Mouse (Mus musculus): ENCODE results near the gene Nkx1-1.

Nkx1-1 gene

DNA sequence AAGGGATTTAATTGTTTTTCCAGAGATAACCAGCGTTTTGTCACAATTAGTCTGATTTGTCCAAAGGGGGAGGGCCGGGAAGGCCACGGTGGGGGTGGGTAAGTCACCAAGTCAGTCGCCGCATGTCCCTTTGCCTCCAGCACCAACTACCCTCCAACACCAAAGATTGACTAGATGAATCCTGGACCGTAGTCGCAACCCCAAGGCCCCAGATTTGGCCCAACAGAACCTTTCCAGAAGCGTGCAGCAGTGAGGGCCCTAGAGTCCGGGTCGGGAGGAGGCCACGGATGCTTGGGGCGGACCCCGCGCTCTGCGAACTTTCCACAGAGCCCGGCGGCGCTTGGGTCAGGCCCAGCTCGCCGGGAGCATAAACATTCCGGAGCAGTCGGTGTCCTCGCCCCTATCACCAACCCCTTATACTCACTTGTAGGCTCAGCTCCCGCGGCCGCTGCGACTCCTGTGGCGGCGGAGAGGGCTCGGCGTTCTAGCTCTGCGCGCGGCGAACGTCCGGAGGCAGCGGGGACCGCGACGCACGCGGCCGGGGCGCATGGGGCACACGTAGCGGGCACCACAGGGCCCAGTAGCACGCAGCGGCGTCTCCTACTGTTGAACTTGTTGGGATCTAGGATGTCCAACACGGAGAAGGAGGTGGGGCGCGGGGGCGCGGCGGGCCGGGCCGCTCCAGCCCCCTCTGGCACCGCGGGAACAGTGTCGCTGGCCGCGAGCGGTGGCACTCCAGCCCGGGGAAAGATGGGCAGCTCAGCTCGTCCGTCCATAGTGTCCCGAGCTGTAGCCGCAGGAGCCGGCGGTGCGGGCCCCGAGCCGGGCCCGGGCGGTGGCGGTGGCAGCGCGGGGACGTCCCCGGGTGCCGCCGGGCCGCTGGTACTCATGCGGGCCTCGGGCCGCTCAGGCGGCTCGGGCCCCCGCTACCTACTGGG, at the start of gene Nkx1-1:
Gene Nkx1-1 (minus strand): TSS at position 776 of the 938 bp plus-strand sequence.
- no peak for DNase-seq (ENCODE audit: low spot score)

DNA sequence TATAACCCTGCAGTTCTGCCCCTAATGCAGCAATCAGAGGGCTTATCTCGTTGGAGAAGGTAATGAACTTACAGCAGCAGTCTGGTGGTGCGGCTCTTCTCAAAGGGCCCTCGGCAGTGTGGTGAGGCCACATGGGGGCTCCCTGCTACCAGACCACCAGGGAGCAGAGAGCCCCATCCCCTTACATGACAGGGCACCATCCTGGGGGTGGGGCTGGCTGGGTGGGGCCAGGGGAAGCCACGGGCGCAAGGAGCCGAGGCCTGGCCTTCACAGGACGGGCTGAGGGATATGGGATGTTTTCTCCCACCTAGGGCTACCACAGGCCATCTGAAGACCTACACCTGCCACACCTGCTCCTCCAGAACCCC, 47.5 kb upstream of the Nkx1-1 start:
- DNase-seq (ENCODE audit: low spot score), result no peak

DNA sequence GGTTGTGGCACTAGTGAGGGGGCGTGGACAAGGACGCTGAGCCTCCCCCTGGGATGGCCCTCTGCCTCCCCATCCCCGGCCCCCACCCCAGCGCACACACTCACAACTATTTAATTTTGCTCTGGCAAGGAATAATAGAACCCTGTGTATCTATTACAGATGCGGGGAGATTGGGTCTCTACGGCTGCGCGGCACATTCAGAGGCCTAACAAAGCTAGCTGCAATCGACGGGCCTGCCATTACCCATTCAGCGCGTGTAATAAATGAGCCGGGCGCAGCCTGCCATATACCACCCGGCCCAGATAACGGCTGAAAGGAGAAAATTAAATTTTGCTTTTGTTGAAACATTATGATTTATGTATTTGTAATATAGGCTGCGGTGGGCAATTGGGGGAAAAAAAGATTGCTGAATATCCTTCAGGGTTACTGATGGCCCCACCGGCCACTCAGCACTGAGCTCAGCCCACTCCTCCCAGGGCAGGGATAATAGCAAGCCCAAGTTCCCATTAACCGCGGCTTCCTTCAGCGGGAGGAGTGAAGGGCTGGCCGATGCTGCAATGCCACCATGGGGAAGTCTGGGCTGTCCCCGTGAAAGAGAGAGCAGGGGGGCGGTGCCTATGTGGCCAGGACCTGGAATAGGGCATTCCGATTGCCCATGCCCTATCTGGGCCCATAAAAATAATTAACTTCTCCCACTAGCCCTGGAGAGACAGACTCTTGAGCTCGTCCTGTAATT, 47.0 kb upstream of the Nkx1-1 start:
- DNase-seq (ENCODE audit: low spot score), result no peak

DNA sequence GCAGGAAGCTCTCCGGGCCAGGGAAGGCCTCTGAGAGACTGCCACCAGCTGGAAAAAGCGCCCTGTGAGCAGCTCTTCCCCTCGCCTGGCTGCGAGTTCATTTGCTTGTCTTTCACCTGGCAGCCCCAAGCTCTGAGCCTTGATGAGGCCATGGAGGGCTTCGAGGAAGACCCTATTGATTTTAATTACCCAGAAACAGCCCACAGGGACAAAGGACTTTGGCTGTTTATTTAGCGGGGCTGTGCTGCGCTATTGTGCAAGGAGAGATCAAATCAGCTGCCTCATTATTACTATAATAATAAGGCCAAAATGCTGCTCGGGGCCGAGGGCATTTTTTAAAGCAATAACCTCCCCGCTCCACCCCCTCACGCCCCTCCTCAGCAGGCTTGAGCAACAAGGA, 31.7 kb upstream of the Nkx1-1 start:
- DNase-seq (ENCODE audit: low spot score), result no peak

DNA sequence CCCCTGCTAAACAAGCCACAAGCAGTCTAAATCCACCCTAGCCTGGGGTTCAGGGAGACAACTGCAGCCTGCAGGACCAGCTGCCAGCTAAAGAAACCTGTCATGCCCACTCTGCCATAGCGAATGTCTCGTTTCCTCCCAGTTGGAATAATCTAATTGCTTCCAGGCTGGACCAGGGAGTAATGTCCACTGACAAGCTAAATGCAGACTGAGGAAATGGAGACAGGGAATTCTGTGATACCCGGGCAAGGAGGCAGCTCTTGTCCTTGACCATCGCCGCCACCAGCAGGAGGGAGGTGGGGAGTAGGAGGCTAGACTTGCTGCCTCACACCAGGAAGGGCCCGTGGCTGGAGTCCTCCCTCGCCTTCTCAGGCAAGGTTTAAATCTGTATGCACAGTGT, 30.6 kb upstream of the Nkx1-1 start:
- no peak for DNase-seq (ENCODE audit: low spot score)

DNA sequence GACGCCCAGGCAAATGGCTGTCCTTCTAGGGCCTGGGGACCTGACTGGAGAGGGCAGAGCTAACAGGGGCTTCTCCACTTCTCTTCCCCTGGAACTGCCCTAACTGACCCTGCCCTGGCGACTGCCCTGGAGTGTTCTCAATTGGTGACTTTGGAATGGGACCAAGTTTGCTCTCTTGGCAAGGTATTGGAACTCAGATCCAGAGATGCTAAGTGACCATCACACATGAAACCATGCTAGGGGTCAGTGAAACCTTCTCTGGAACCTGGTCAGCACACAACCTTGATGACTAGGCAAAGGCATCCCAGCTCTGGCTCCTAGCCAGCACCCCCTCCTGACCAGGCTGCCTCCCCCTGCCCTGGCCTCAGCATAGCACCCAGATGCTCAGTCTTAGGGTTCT, 25.3 kb upstream of the Nkx1-1 start:
- DNase-seq (ENCODE audit: low spot score), result no peak

DNA sequence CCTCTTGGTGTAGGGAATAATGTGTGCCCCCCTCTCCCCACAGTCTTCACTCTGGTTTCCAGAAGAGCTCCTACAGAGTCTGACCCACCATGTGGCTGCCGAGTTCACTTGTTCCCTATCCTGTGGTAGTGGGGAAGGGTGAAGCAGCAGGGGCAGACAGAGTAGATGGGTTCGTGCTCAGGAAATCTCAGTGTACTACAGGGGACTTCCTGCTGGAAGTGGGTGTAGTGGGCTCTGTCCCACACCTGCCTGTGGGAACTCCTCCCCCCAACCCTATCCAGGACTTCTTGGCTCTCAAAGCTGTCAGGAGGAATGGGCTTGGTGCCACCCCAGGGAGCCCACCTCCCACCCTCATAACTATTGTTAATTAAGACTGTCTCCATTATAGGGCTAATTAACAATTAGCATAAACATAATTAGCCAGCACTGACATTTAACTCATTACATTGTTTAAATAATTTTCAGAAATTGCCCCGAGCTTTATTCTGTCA, 24.4 kb upstream of the Nkx1-1 start:
- no peak for DNase-seq (ENCODE audit: low spot score)

DNA sequence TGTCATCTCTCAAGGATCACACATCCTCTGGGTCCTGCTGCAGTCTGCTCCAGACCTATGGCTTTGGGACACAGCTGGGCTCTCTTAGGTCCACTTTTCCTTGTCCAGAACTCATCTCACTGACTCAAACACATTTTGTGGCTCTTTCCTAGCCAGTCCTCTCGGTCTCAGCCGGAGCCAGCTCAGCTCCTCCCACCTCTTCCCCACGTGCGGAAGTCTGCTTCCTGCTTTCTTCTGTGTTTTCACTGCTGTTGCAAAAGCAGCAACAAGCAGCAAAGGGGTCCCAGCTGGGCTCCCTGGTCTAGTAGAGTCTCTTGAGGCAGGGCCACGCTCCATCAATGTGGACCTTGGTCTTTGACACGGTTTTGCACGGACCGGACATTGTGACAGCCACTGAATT, 22.0 kb upstream of the Nkx1-1 start:
- DNase-seq (ENCODE audit: low spot score), result no peak

DNA sequence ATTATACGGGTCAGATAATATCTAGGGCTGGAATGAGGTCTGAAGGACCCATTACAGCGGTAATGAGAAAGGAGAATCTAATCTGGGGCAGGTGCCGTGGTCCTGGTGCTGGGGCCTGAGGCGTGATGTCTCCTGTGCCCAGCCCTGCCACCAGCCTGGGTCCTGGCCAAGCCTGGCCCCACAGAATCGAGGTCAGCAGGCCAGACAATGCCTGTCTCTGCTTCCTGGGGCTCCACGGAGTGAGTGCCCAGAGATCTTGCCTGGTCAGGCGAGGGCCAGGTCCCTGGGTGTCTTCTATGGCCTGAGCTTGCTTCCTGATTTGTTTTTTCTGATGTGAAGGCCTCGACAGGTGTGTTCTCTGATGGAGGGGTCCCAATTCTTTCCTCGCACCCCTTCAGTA, 10.0 kb upstream of the Nkx1-1 start:
- DNase-seq (ENCODE audit: low spot score), result no peak

DNA sequence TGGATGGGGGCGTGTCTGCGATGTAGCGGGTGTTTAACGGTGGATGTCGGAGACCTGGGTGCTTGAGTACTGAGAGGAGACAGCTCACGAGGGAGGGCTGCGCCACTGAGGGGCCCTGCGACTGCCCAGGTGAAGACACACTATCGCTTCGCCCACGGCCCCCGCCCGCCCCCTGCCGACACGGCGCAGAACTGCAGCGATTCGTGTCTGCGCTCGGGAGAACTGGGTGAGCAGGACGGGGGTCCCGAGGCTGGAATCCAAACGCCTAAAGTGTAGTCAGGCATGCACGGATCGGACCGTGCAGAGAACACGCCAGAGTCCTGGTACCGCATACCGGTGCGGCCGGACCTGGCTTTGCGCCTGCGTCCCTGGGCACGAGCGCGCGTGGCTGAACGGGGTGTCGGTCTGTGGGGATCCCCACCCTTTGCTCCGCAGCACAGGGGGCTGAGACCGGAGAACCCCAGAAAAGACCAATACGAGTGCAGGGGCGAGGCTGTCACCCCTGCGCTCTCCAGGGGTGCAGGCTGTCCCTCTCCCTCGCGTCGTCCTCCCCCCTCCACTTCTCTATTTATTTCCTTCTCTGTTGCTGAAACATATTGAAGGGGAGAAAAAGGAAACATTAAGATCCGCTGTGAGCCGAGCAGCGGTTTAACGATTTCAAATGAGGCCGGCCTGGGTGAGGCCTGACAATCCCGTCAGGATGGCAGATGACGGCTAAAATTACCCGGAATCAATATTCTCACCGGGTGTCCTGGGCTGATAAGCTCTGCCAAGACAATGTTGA, 9.3 kb upstream of the Nkx1-1 start:
- DNase-seq (ENCODE audit: low spot score), result no peak

DNA sequence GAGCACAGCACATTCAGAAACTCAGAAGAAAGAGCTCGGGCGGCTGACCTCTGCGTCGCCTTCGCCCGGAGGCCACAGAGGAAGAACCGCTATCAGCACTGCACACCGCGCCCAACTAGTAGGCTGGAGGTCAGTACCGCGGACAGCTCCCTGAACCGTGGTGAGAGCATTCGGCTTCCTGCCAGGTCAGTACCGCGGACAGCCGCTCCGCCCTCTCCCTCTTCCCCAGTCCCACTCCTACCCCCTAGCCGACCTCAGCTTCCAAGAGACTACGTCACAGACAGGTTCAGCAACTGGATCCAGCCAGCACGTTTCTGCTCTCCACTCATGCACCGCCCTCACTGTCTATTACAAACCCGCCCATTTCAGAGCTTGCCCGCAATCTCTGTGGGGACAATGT, 4.4 kb upstream of the Nkx1-1 start:
- peak; percentile 85 for DNase-seq (ENCODE audit: low spot score)

DNA sequence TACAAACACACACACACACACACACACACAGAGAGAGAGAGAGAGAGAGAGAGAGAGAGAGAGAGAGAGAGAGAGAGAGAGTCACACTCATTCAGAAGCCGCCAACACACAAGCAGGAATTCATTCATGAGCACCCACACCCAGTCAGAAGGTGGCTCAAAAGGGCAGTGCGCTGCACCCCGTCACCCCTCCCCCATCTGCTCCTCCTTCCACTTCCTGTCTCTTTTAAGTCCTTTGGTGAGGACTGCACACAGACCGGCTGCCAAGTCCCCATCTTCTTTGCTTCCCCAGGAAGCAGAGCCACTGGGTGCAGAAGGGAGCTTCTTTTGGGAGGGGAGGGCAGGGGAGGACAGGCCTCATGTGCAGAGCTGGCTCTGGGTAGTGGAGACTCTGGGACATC, 2.2 kb upstream of the Nkx1-1 start:
- no peak for DNase-seq (ENCODE audit: low spot score)

DNA sequence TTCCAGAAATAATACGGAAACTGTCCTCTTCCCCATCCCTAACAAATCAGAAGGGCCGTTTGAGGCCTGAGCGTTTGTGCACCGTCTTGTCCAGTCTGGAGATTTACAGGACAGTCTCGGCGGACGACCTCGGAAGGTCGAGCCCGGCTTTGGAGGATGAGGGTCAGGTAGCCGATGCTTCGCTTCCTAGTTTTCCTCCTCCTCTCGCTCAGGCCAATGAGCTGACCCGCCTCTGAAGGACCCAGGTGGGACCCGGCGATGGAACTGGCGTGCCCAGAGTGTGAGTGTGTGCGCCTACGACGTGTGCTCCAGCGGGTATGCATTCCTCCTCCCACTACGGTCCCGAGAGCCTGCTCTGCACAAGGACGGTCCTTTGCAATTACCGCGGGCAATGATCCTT, 1.4 kb upstream of the Nkx1-1 start:
- DNase-seq (ENCODE audit: low spot score), result no peak

DNA sequence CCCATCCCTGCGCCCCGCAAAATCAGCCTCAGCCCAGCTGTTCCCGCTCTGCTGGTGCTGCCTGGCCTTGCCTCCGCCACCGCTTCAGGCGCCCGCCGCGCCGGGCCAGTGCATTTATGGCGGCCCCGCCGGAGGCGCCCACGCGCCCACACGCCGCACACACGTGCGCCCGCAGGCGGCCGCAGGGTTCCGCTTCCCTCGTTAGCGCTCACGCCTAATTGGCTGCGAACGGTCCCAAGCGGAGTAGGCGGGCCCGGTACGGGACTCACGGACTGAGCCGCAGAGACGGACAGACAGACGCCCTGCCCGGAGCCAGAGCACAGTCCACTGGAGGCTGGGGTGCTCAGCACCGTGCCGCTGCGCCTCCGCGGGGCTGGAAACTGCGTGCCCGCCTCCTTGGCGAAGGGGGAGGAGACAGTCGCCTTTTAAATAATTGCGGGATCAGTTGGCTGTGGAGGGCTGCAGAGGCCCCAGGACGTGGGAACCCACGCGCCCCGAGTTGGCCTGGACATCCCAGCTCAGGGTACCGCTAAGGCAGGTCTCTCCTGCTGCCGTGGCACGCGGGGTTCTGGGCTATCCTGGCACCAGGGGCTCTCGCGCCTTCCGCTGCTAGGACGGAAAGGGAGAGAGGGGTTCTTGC, 485 bp upstream of the Nkx1-1 start:
- no peak for DNase-seq (ENCODE audit: low spot score)

DNA sequence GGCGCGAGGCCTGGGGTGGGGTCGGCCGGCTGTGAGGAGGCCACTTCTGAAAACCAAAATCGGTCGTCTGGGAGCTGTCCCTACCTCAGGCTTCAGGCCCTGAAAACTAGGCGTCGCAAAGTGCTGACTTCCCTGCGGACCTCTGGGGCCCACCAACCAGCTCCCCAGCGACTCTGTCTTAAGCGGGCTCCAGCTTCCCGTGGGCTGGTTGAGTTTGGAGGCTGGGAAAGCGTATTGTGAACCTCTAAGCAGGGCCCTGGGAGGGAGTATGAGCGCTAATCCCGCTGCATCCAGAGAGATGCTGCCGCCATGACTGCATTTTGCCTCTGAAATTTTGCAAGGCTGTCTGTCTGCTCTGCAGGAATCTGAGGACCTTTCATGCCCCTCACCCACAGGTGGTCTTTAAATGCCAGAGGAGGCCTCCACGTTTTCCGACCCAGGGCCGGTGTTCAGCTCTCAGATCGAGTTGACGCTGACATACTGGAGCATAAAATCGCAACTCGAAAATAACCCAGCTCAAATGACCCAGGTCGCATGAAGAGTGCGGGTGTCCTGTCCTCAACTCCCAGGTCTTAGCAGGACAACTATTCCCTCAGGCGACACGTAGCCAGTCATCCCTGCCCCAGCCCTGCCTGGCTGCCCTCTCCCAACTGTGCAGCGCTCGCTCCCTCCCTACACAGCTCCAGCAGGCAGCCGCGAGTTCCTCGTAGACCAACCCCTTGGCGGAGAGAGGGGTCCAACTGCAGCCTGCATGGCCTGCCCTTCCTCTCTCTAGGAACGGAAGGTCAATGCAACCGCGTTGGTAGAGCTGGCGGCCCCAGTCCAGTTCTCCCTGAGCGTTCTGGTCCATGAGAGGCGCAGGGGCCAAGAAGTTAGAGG, 1.5 kb downstream of the Nkx1-1 start:
- DNase-seq (ENCODE audit: low spot score), result no peak

DNA sequence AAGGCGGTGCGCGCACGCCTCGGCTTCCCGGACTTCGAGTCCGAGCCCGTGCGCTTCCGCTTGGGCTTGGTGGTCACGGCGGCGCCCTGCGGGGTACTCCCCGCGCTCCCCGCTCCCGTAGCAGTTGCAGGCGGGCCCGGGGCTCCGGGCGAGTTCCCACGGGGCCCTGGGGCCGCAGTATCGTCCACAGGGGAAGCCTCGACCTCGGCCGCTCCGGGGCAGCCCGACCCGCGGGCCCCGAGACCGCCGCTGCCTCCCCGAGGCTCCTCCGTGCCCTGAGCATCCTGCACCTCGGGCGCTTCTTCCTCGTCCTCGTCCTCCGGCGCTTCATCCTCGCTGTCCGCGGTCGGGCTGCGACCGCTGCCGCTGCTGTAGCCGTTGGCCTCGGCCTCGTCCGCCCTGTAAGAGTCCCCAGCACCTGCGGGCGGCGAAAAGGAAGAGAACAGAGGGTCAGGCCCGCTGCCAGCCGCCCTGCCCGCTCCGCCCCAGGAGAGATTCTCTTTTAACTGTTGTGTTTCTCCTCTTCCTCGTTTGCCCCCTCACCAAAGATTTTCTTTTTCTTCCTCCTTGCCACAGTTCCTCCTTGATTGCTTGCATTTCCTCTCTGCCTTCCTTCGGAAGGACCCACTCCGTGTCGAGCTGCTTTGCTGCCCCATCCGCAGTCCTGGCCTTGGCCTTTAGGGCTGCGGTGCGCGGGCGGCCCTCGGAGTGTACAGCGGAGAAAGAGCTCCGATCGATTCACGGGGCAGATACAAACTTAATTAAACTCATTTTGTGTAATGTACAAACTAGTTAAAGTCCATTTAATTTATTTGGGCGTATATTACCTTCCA, 2.4 kb downstream of the Nkx1-1 start:
- no peak for DNase-seq (ENCODE audit: low spot score)

DNA sequence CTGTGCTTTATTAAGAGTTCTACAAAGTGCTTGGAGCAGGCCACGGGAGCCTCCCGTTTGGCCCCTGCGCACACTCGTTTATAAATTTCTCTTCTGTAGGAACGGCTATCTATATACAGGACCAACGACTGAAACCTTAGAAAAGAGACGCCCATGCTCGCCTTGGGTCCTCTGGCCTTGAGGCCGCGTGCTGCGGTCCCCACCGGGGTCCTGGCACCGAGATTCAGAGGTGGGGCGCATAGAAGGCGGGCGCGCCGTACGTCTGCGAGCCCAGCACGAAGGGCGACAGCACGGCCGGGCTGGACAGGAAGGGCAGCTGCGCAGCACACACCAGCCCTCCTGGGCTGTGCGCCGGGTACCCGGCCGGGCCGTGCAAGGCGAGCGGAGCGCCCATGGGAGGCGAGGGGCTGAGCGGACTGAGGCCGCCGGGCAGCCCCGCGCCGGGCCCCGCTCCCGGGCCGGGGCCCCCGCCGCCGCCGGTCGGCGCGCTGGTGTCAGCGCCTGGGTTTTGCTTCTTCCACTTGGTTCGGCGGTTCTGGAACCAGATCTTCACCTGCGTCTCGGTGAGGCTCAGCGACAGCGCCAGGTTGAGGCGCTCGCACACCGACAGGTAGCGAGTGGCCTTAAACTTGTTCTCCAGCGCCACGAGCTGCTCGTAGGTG, 3.1 kb downstream of the Nkx1-1 start:
- DNase-seq (ENCODE audit: low spot score), result no peak

DNA sequence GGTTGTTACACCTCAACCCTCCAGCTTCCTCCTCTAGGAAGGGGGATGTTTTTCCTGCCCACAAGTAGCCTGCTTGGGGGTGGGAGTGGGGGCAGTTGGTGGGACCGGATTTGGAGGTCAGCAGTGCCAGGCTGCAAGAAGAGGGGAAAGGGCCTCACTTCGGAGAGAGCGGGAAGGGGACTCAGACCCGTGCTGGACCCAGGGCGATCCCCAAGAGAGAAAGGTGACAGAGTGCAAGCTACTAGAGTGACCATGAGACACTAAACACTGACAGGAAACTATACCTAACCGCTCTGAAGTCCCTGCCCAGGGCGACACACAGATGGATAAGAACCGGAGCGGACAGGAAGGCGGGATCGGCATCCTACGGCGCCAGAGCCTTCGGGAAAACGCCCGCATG, 3.7 kb downstream of the Nkx1-1 start:
- DNase-seq (ENCODE audit: low spot score), result no peak

DNA sequence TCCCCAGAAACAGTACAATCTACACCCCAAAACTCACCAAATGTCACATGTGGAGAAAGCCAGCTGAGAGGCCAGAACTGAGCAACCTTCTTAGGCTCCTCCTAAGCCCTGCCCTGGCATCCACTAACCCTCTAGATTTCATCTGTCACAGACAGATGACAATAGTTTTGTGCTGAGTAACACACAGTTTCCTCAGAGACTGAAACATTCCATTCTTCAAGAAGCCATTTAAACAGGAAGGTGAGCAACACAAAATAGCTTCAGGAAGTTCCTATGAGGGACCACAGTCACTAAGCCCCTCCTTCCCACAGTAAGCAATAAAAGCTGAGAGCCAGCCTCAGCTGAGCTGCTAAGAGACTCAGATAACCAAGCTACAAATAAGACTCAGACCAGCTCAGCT, 6.3 kb downstream of the Nkx1-1 start:
- DNase-seq (ENCODE audit: low spot score), result no peak

DNA sequence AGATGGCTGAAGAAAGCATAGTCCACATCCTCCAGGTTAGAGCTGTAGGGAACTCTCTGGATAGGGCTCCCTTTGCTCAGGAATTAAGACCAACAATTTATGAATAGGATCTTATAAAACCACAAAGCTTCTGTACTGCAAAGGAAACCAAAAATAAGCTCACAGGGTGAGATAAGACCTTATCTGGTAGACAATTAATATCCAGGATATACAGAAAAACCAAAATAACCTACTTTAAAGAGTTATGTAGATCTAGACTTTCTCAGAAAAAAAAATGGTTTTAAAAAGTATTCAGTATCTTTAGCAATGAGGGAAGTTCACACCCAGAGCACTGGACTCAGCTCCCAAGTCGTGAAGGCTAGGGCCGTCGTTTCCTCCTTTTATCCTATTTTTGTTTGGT, 13.5 kb downstream of the Nkx1-1 start:
- DNase-seq (ENCODE audit: low spot score), result no peak

All from urinary bladder, postnatal 10 days (tissue).